Mouse (Mus musculus): Measurements from ENCODE around the gene Parp8. TPM values are rescaled to one million over a fixed set of nuclear protein-coding genes. Genes with fewer than 3 reads are reported as not detected.

Parp8 gene
- polyA plus RNA-seq, 1 experiment from 2014 or later: 18.3 TPM

- Histone ChIP-seq H3K9ac (ENCODE audit: low read length) (no peak overlapping the region), H3K27me3 (ENCODE audit: control insufficient read depth, insufficient read depth, low read length) (no peaks in the 10 kb centered on the region), H3K36me3 (ENCODE audit: control insufficient read depth, insufficient read depth, low read length) (no peaks in the 10 kb centered on the region), H3K9me3 (ENCODE audit: control insufficient read depth, low read length) (no peaks in the 10 kb centered on the region), H3K4me3 (ENCODE audit: low read depth, low read length) (no peak overlapping the region), H3K4me2 (ENCODE audit: low read depth, severe bottlenecking) (no peak overlapping the region), H3K4me1 (ENCODE audit: control insufficient read depth, insufficient read depth, low read length) (no peaks in the 10 kb centered on the region), H3K27ac (replicated peaks; ENCODE audit: low read depth, low read length) (no peak overlapping the region)
- ATAC-seq (ENCODE audit: insufficient number of reproducible peaks, low FRiP score, low TSS enrichment, low read depth) (no peak), DNase-seq (ENCODE audit: low spot score) (no peak)
- WGBS: 95% methylated on average over 3 of the region's 3 CpGs
These were observed 196.3 kb downstream of the Parp8 start for GRCm38 (mm10) chr13:116829015-116829414.

- H3K4me1 ChIP-seq (ENCODE audit: control insufficient read depth, insufficient read depth, low read length): no peaks in the 10 kb centered on the region
- DNase-seq (ENCODE audit: low spot score): no peak
- H3K9ac ChIP-seq (ENCODE audit: low read length): no peak overlapping the region
- WGBS: 84% methylated on average over 1 of the region's 1 CpGs
- H3K4me3 ChIP-seq (ENCODE audit: low read depth, low read length): no peak overlapping the region
- H3K27ac ChIP-seq (replicated peaks; ENCODE audit: low read depth, low read length): no peak overlapping the region
- ATAC-seq (ENCODE audit: insufficient number of reproducible peaks, low FRiP score, low TSS enrichment, low read depth): no peak
- H3K27me3 ChIP-seq (ENCODE audit: control insufficient read depth, insufficient read depth, low read length): no peaks in the 10 kb centered on the region
- H3K36me3 ChIP-seq (ENCODE audit: control insufficient read depth, insufficient read depth, low read length): no peaks in the 10 kb centered on the region
- no peak overlapping the region for H3K4me2 ChIP-seq (ENCODE audit: low read depth, severe bottlenecking)
- no peaks in the 10 kb centered on the region for H3K9me3 ChIP-seq (ENCODE audit: control insufficient read depth, low read length)
These were observed 213.9 kb downstream of the Parp8 start for GRCm38 (mm10) chr13:116811456-116811855.

Other genes with a start within 250 kb of the Parp8 start
- gene Emb, start 183.0 kb upstream of the Parp8 start, polyA plus RNA-seq (2014; fragmentation: Nextera tagmentation; extraction: Ambion mirVana): 38.7 and 39.9 TPM in 2 replicates
- gene Gm17509, start 195.5 kb upstream of the Parp8 start, polyA plus RNA-seq (2014; fragmentation: Nextera tagmentation; extraction: Ambion mirVana): 0.17 and 0.41 TPM in 2 replicates